ENCODE assay signal across 19 mouse cellular contexts in genomic region chr12:79955501-79955900, GRCm38 (mm10).
"Had no signal": no experiment of that assay in that cellular context is flagged by ENCODE, and none has a peak within 500 bp of the region (broad histone marks: within the 10 kb centered on the region; RNA-seq: fewer than 3 reads in every experiment).

No protein-coding gene starts in this region.

- H3K9me3 ChIP-seq: midbrain, embryonic 10.5 days; midbrain, embryonic 12.5 days; neural tube, embryonic 13.5 days; neural tube, embryonic 15.5 days had no signal

- H3K36me3 ChIP-seq: midbrain, embryonic 10.5 days; midbrain, embryonic 12.5 days; neural tube, embryonic 13.5 days; neural tube, embryonic 15.5 days had no signal

- H3K9ac ChIP-seq: lung, embryonic 14.5 days; midbrain, embryonic 12.5 days; neural tube, embryonic 13.5 days; neural tube, embryonic 15.5 days had no signal

- H3K27me3 ChIP-seq: neural tube, embryonic 13.5 days; neural tube, embryonic 15.5 days had no signal

- H3K4me3 ChIP-seq: midbrain, embryonic 10.5 days; midbrain, embryonic 12.5 days; myocyte; neural tube, embryonic 13.5 days; neural tube, embryonic 15.5 days had no signal

- H3K4me1 ChIP-seq: neural tube, embryonic 15.5 days had no signal

- DNase-seq: lung, adult 18-20 months; lung, embryonic 14.5 days; lung, postnatal 10 days; lung, postnatal 4 days; midbrain, embryonic 14.5 days; retina, postnatal 1 day; right cerebral cortex, adult 18-20 months; right cerebral cortex, postnatal 25 days; right cerebral cortex, postnatal 4 days; spleen, adult 18-20 months; thymus, adult 18-20 months; thymus, postnatal 14 days; thymus, postnatal 36 days had no signal

- H3K27ac ChIP-seq: midbrain, embryonic 12.5 days; neural tube, embryonic 13.5 days; neural tube, embryonic 15.5 days had no signal

- ATAC-seq: midbrain, embryonic 16.5 days had no signal

- H3K4me2 ChIP-seq: lung, embryonic 14.5 days; midbrain, embryonic 12.5 days; neural tube, embryonic 13.5 days; neural tube, embryonic 15.5 days had no signal
